Mouse (Mus musculus): Measurements from ENCODE around the gene Alg6.

- TF ChIP-seq CTCF (IDR thresholded peaks at IDR 0.05; ENCODE audit: extremely low read depth, insufficient read length, insufficient replicate concordance, low read depth, low read length) (no peak), POLR2A (IDR thresholded peaks at IDR 0.05; ENCODE audit: low read depth, low read length) (no peak)
Measured at GRCm38 (mm10) chr4:99724331-99724730, 8.9 kb downstream of the Alg6 start.

All from small intestine, adult 2 months (tissue).